Mouse (Mus musculus) T-helper 1 cell (primary cell): Measurements from ENCODE around the gene Unc119b.

Experiments
- in situ Hi-C: fragments of 300-600 bp; cut with MboI, MseI; formaldehyde crosslinking; loops from one replicate; pipeline ENCODE4 v1.15.1; 2025; ENCODE audit warnings: high pct_unique_total_duplicates

The Unc119b gene

GRCm38 (mm10) chr5:115091015-115091414, 43.8 kb downstream of the Unc119b start:
- in situ Hi-C loops: no loop called here

- in situ Hi-C loops: no loop called here
Measured at GRCm38 (mm10) chr5:115089592-115090268, 45.0 kb downstream of the Unc119b start.

- in situ Hi-C loops: no loop called here
Measured at GRCm38 (mm10) chr5:115085675-115086074, 49.1 kb downstream of the Unc119b start.

DNA sequence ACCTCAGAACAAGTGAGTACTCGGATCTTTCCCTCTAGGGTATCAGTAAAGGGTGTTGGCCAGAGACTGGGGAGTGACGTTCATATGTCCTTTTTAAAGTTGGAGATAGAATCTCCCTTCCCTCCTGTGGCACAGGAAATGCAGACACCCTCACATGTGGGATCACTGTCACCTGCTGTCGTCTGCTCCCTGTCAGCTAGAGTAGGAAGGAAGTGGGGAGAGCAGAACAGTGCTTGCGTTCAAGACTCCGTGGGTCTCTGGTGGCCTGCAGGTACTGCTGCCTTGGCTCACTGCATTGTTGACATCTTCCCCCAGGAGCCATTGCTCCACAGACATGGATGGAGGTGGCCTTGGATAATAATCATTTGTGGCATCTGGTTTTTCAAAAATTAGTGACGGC, 51.3 kb downstream of the Unc119b start:
- in situ Hi-C loops: no loop called here

- in situ Hi-C loops: no loop called here
Measured at GRCm38 (mm10) chr5:115081636-115082035, 53.1 kb downstream of the Unc119b start.

- in situ Hi-C loops: loop anchor here (5.0 kb wide), 1 partner anchor 99 kb away; no protein-coding TSS in a partner anchor
Measured at GRCm38 (mm10) chr5:115076144-115076901, 58.5 kb downstream of the Unc119b start.

GRCm38 (mm10) chr5:115074749-115075148, 60.0 kb downstream of the Unc119b start:
- in situ Hi-C loops: loop anchor here (5.0 kb wide), 2 partner anchors 37 to 97 kb away; no protein-coding TSS in a partner anchor

GRCm38 (mm10) chr5:115073306-115073705, 61.5 kb downstream of the Unc119b start:
- in situ Hi-C loops: loop anchor here (5.0 kb wide), 1 partner anchor 36 kb away; no protein-coding TSS in a partner anchor
